Mouse (Mus musculus): ENCODE measurements around the gene Hspg2. TPM values are rescaled to one million over a fixed set of nuclear protein-coding genes. Genes with fewer than 3 reads are reported as not detected.
A peak's percentile ranks its signal among the peaks of the same experiment; 100 is the strongest.

Hspg2 gene
- total RNA-seq, 4 experiments from 2014 or later: 42.0 to 54.1 (median 50.0) TPM

- no peak for DNase-seq (ENCODE audit: low spot score in 2 of 2)
These were observed 7.4 kb upstream of the Hspg2 start for GRCm38 (mm10) chr4:137461217-137461616.

GRCm38 (mm10) chr4:137461981-137462690 lies 6.4 kb upstream of the Hspg2 start:
- DNase-seq (ENCODE audit: low spot score in 2 of 2): no peak

GRCm38 (mm10) chr4:137465125-137465787 lies 3.3 kb upstream of the Hspg2 start:
- DNase-seq (ENCODE audit: low spot score in 2 of 2): no peak

- DNase-seq (ENCODE audit: low spot score in 2 of 2): no peak
These were observed 1.6 kb upstream of the Hspg2 start for GRCm38 (mm10) chr4:137466991-137467390.

- DNase-seq (ENCODE audit: low spot score in 2 of 2): no peak
These were observed 1.0 kb upstream of the Hspg2 start for GRCm38 (mm10) chr4:137467525-137467924.

GRCm38 (mm10) chr4:137469081-137469844 lies 694 bp downstream of the Hspg2 start:
- no peak for DNase-seq (ENCODE audit: low spot score in 2 of 2)

- DNase-seq (ENCODE audit: low spot score in 2 of 2): no peak
These were observed 1.5 kb downstream of the Hspg2 start for GRCm38 (mm10) chr4:137469845-137470692.

GRCm38 (mm10) chr4:137470701-137471317 lies 2.2 kb downstream of the Hspg2 start:
- DNase-seq (ENCODE audit: low spot score in 2 of 2): no peak

- DNase-seq (ENCODE audit: low spot score in 2 of 2): no peak
These were observed 2.8 kb downstream of the Hspg2 start for GRCm38 (mm10) chr4:137471326-137471725.

GRCm38 (mm10) chr4:137473240-137473639 lies 4.7 kb downstream of the Hspg2 start:
- DNase-seq (ENCODE audit: low spot score in 2 of 2): no peak

- peak in 1 of 2 experiments; percentile 63 for DNase-seq (ENCODE audit: low spot score in 2 of 2)
These were observed 5.3 kb downstream of the Hspg2 start for GRCm38 (mm10) chr4:137473701-137474388.

- DNase-seq (ENCODE audit: low spot score in 2 of 2): no peak
These were observed 6.1 kb downstream of the Hspg2 start for GRCm38 (mm10) chr4:137474694-137475093.

GRCm38 (mm10) chr4:137475271-137476050 lies 6.9 kb downstream of the Hspg2 start:
- DNase-seq (ENCODE audit: low spot score in 2 of 2): no peak

GRCm38 (mm10) chr4:137476065-137476760 lies 7.6 kb downstream of the Hspg2 start:
- DNase-seq (ENCODE audit: low spot score in 2 of 2): peak; percentile 78 to 88

- peak; percentile 75 to 86 for DNase-seq (ENCODE audit: low spot score in 2 of 2)
These were observed 8.2 kb downstream of the Hspg2 start for GRCm38 (mm10) chr4:137476761-137477237.

GRCm38 (mm10) chr4:137477611-137478010 lies 9.0 kb downstream of the Hspg2 start:
- DNase-seq (ENCODE audit: low spot score in 2 of 2): no peak

- DNase-seq (ENCODE audit: low spot score in 2 of 2): no peak
These were observed 9.7 kb downstream of the Hspg2 start for GRCm38 (mm10) chr4:137478306-137478705.

- no peak for DNase-seq (ENCODE audit: low spot score in 2 of 2)
These were observed 11.2 kb downstream of the Hspg2 start for GRCm38 (mm10) chr4:137479757-137480156.
